Mouse (Mus musculus) c-Kit-positive CD71-negative TER-119-negative erythroid progenitor cells, embryonic 14.5 days (primary cell): ENCODE measurements around the gene Plp2.
A peak's percentile ranks its signal among the peaks of the same experiment; 100 is the strongest.

Experiments used
- DNase-seq: peaks from one replicate; pipeline ENCODE4 v3.0.0-alpha.2; 2013; ENCODE audit warnings: low read depth

The Plp2 gene

DNA sequence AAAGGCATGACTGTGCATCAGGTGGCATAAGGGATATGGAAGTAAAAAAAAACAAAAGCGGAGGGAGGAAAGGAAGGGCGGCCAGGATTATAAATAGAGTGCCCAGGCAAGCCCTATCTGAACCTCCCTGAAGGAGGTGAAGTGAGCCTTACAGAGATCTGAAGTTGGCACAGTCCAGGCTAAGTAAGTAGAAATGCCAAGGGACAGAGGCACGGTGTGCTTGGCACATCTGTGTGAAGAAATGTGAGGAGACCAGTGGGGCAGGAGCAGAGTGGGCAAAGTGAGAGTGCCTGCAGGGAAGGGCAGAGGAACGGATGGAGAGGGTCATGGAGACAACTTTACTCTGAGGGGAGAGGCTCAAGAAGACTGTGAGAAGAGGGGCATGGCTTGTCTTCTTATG, 10.1 kb downstream of the Plp2 start:
- DNase-seq = no peak

DNA sequence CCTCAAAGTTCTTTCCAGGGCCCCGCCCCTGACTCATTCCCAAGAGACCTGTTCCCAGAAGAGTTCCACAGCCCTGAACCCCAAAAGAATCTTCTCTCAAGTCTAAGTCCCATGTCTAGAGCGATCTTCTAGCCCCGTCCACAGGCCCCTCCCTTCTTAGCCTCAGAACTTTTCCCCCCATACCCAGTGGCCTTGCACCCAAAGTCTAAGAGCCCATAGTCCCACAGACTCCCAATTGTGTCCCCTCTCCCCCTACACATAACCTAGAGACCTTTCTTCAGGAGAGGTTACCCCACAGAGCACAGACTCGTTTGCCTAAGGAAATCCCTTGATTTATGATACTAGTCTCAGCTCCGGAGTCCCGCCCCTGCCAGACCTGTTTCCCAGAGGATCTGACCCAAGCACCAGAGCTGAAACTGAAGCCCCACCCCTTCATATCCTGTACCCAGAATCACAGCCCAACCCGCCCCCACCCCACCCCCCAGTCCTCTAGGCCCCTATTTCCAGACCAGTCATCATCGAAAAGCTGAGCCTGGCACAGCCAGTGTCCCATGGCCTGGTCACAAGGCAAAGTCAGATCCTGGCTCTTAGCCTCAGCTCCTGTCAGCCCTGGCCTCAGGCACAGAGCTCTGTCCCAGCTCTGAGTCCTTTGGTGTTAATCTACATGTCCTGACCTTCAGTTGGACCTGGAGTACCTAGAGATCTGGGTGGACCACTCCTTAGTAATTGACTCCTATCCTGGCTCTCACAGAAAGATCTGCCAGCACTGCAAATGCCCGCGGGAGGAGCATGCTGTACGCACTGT, 12.2 kb downstream of the Plp2 start:
- no peak for DNase-seq

DNA sequence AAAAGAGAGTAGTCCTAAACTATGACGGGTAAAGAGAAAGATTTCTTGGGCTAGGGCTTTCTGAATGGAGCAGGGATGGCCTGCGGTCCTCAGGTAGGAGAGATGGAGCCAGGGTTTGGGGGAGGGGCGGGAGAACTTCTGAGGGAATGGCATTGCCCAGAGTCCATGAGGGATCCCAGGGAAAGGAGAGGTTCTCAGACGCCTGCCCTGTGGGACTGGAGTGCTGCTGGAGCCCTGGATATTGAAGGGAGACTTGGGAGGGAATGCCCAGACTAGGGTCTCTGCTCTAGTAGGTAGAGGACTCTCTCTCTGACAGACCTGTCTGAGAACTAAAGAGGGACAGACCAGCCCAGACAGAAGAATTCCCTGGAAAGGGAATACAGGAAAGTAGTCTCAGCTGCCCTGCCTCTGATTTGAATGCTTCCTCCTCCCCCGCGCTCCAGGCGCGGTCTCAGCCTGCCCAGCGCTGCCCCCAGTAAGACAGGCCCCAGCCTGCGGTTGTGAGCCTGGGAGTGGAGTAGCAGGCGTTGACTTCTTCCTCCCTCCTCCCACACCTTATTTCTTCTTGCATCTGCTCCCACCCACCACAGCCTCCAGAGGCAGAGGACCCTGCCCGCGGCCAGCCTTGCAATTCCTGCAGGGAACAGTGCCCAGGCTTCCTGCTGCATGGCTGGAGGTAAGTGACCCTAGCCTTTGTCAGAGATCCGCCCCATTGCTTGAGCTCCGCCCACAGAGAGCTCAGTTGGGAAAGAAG, 13.0 kb downstream of the Plp2 start:
- DNase-seq = no peak

DNA sequence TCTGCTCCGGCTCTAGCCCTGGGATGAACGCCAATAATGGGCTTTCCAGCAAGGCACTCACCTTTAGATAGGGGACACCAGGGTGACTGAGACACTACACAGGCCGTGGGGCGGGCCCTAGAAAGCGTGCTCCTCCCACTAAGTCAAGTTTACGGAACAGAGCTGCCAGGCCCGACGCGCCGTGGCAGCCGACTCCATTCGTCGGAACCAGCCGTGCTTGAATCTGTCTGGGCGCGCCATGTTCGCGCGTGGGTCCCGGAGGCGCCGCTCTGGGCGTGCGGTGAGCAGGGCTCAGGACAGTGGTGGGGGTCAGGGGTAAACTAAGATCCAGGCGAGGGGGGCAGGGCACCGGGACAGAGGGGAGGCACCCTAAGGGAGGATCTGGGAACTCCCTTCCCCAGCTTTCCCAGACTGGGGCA, 14.0 kb downstream of the Plp2 start, which contains the start of gene Prickle3:
Gene Prickle3 (plus strand): TSS at position 40 of the 419 bp plus-strand sequence.
- no peak for DNase-seq

DNA sequence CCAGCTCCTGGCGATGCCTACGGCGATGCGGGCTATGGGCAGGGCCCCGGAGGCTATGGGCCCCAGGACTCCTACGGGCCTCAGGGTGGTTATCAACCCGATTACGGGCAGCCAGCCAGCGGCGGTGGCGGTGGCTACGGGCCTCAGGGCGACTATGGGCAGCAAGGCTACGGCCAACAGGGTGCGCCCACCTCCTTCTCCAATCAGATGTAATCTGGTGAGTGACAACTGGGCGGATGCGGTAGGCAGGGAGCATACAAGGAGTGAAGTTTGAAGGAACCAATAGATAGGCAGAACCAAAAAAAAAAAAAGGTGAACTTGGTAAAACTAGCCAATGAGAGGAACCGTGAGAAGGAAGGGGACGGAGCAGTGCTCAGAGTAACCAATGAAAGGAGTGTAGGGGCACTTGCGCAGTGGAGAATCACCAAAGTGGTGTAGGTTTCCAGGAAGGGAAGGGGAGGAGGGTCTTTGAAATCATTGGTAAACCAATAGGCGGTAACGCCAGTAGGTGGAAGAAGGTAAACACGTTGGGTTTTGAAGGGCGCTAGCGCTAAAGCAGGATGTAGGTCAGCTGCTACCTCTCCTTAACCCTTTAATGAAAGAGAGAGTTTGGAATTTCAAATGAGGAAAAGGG, 22.4 kb downstream of the Plp2 start:
- peak; percentile 59 for DNase-seq

DNA sequence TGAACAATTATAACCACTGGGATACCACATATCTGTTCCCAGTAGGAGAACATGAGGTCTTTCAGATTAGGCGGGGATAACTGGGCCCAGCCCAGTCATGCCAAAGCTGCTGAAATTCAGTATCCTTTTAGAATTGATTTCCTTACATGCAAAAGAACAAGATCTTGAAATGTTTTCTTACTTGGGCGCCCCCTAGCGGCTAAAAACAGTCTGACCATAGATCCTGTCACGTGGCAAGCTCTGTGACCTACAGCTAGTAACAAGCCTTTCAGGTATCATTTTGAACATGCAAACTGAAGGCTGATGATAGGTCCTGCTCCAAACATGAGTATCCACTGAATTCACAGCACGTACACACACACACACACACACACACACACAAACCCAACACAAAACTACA, 25.8 kb downstream of the Plp2 start:
- DNase-seq = peak; percentile 69

DNA sequence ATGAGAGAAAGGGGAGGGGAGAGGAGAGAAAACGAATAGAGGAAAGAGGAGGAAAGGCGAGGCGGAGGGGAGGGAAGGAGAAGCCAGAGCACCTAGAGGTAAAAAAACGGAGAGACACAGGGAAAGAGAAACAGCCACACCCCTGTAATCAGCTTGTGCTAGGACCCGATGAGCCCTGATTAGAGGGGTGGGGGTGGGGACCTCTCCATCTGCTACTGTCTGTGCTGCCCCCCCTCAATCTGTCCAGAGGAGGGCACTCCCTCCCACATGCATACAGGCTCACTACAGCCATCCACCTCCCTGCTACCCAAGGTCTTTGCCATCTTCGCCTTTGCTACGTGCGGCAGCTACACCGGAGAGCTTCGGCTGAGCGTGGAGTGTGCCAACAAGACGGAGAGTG, 30.4 kb downstream of the Plp2 start:
- no peak for DNase-seq

DNA sequence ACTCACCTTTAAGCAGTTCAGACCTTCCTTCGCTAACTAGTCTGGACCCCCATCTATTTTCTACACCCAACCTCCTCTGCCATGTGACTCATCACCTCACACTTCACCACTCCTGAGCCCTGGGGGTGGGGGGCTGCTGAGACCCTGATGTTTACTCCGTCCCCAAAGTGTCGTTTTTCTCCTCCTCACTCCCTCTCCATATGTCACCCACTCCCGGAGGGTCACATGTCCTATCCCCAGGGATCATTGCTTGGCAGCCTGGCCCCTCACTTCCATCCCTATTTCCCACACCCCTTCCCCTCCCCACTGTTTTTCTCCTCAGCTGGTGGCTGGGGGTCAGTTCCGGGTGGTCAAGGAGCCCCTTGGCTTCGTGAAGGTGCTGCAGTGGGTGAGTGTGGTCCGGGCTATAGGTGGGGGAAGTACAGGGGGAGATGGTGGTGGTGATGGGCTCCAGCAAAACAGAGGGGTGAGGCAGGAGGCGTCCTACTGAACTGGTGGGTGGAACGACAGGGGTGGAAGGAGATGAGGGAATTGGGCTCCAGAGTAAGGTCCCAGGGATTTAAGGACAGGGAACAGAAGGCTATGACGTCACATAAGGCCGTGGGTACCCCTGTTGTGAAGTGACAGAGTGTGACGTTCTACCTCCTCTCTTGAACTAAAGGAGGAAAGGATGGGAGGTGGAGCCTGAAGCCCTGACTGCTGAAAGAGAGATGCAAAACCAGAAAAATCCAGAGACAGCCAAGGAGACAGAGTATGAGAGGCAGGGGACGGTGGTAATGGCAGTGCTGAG, 31.5 kb downstream of the Plp2 start:
- DNase-seq = no peak

DNA sequence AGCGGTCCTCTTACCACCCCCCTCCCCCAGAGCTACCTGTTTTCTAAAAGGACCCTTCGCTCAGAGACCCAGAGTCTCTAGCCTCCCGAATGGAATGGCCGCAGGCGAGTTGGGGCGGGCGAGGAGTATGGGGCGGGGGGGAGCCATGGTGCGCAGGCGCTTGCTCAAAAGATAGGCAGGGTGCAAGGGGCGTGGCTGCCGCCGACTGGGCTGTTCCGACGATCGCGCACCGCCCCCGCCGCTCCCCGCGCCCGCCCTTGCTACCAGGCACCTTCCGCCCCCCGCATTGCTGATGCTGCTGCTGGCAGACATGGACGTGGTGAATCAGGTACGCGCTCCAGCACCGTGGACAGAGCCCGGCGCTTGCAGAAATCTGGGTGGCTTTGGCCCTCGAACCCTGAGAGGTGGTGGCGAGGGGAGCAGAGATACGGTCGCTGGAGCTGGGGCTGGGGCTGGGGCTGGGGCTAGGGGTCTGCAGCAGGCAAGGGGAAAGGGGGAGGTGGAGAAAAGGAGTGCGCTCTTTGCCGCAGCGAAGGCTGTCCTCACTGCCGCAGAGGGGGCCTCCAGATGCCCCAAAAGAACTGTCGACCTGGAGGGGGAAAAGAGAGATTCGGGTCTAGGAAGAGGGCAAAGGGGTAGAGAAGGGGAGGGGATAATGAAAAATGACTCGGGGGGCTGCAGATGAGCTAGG, 32.6 kb downstream of the Plp2 start, which contains the start of gene Syp:
Gene Syp (plus strand): TSS at position 71 of the 691 bp plus-strand sequence.
- peak; percentile 58 for DNase-seq

DNA sequence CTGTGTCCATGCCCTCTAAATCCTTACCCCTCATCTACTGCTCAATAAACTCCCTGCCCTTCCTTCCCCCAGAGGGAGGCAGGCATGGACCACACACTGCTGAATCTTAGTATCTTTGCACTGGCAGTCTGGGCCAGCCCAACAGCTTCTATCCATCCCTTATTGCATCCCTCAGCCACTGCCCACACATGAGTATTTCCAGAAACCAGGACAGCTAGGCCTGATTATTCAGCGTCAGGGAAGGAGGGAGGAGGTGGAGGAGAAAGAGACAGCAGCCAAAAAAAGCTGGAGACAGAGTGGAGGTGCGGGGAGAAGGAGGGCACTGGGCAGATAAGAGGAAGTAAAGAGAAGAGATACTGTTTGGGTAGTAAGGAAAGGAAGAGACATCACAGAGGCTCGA, 36.1 kb downstream of the Plp2 start:
- no peak for DNase-seq

DNA sequence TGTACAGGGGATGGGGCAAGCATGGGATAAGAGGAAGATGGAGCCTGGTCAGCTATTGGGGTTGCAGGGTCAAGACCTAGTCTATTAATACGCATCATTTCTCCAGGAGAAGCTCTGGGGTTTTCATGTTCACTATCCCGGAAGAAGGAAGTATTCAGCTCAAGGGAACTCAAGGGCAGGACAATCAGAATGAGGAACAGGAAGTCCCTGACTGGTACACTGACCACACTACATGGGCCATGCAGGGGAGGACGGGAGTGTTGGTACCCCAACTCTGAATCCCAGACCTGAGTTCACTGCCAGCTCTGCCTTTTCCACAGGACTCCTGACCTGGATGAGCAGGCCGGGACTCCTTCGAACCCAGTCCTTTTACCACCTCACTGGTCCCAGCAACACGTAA, 38.6 kb downstream of the Plp2 start:
- no peak for DNase-seq
